ENCODE assay signal across 15 mouse cellular contexts in genomic region chr1:66252333-66252724, GRCm38 (mm10).
A peak's percentile ranks its signal among the peaks of the same experiment; 100 is the strongest.
DNase-seq lines count a peak whose midpoint lies in the region; ATAC-seq lines count a peak whose summit lies in the region.
"Had no signal": no experiment of that assay in that cellular context is flagged by ENCODE, and none has a peak within 500 bp of the region (broad histone marks: within the 10 kb centered on the region; RNA-seq: fewer than 3 reads in every experiment).

No protein-coding gene starts in this region.

- no peak for DNase-seq in kidney, postnatal 25 days
- DNase-seq in hindbrain, embryonic 14.5 days (ENCODE audit: low spot score), result no peak
- DNase-seq in layer of hippocampus, postnatal 25 days (ENCODE audit: extremely low spot score in 1 of 2, low spot score in 1 of 2), result no peak
- DNase-seq in urinary bladder, postnatal 36 days (ENCODE audit: low spot score in 2 of 2), result no peak
- DNase-seq in gastrocnemius, adult 8-10 months (ENCODE audit: low spot score in 2 of 2), result no peak
- DNase-seq: adrenal gland, adult 8-10 months; cerebellum, postnatal 14 days; heart, adult 2 months; heart, postnatal 4 days; thymus, postnatal 4 days had no signal

- no peak overlapping the region for H3K9ac ChIP-seq in kidney, embryonic 16.5 days (replicated peaks; ENCODE audit: low read length)
- H3K9ac ChIP-seq in hindbrain, embryonic 14.5 days, result no peak overlapping the region
- H3K9ac ChIP-seq in liver, embryonic 12.5 days, result no peak overlapping the region
- H3K9ac ChIP-seq in neural tube, embryonic 15.5 days (replicated peaks), result no peak overlapping the region
- H3K9ac ChIP-seq: embryonic facial prominence, embryonic 12.5 days had no signal

- H3K36me3 ChIP-seq in kidney, embryonic 16.5 days (ENCODE audit: insufficient read depth, low read length), result no peaks in the 10 kb centered on the region
- H3K36me3 ChIP-seq in hindbrain, embryonic 14.5 days (replicated peaks; ENCODE audit: control insufficient read depth, insufficient read depth), result peaks cover 11% of the 10 kb centered on the region
- no peaks in the 10 kb centered on the region for H3K36me3 ChIP-seq in liver, embryonic 12.5 days
- H3K36me3 ChIP-seq in neural tube, embryonic 15.5 days, result peaks cover 7% of the 10 kb centered on the region
- H3K36me3 ChIP-seq: embryonic facial prominence, embryonic 12.5 days had no signal

- H3K27ac ChIP-seq in kidney, embryonic 16.5 days (ENCODE audit: low read length), result peak overlapping the region; percentile 84
- H3K27ac ChIP-seq in hindbrain, embryonic 14.5 days, result peak overlapping the region; percentile 63
- no peak overlapping the region for H3K27ac ChIP-seq in liver, embryonic 12.5 days
- H3K27ac ChIP-seq in neural tube, embryonic 15.5 days (replicated peaks), result peak overlapping the region; percentile 10; the same call in 1 of the 2 replicates
- H3K27ac ChIP-seq: embryonic facial prominence, embryonic 12.5 days; heart, adult 2 months; macrophage had no signal

- peak overlapping the region; percentile 28; the same call in 1 of the 2 replicates for H3K4me2 ChIP-seq in kidney, embryonic 16.5 days (replicated peaks; ENCODE audit: low read depth, low read length)
- H3K4me2 ChIP-seq in hindbrain, embryonic 14.5 days (replicated peaks), result no peak overlapping the region
- no peak overlapping the region for H3K4me2 ChIP-seq in liver, embryonic 12.5 days
- H3K4me2 ChIP-seq in neural tube, embryonic 15.5 days, result no peak overlapping the region
- H3K4me2 ChIP-seq: embryonic facial prominence, embryonic 12.5 days had no signal

- ATAC-seq in kidney, embryonic 16.5 days (ENCODE audit: low FRiP score, low TSS enrichment), result peak; percentile 79
- no peak for ATAC-seq in hindbrain, embryonic 14.5 days (ENCODE audit: low FRiP score)
- peak; percentile 51; the same call in 1 of the 2 replicates for ATAC-seq in liver, embryonic 12.5 days
- ATAC-seq in neural tube, embryonic 15.5 days (ENCODE audit: low FRiP score), result no peak

- H3K27me3 ChIP-seq in kidney, embryonic 16.5 days (ENCODE audit: insufficient read depth, low read length), result no peaks in the 10 kb centered on the region
- H3K27me3 ChIP-seq in hindbrain, embryonic 14.5 days (ENCODE audit: control insufficient read depth, insufficient read depth, low read length), result no peaks in the 10 kb centered on the region
- no peaks in the 10 kb centered on the region for H3K27me3 ChIP-seq in liver, embryonic 12.5 days (replicated peaks)
- H3K27me3 ChIP-seq in neural tube, embryonic 15.5 days (replicated peaks), result no peaks in the 10 kb centered on the region
- H3K27me3 ChIP-seq: embryonic facial prominence, embryonic 12.5 days had no signal

- no peaks in the 10 kb centered on the region for H3K4me1 ChIP-seq in kidney, embryonic 16.5 days (ENCODE audit: insufficient read depth, low read length)
- H3K4me1 ChIP-seq in hindbrain, embryonic 14.5 days (replicated peaks; ENCODE audit: control insufficient read depth, insufficient read depth, low read length), result peaks cover 21% of the 10 kb centered on the region; the same call in 1 of the 2 replicates
- H3K4me1 ChIP-seq in liver, embryonic 12.5 days, result no peaks in the 10 kb centered on the region
- peaks cover 16% of the 10 kb centered on the region for H3K4me1 ChIP-seq in neural tube, embryonic 15.5 days
- H3K4me1 ChIP-seq: embryonic facial prominence, embryonic 12.5 days had no signal

- no peaks in the 10 kb centered on the region for H3K9me3 ChIP-seq in kidney, embryonic 16.5 days (ENCODE audit: low read length)
- no peaks in the 10 kb centered on the region for H3K9me3 ChIP-seq in hindbrain, embryonic 14.5 days (ENCODE audit: control insufficient read depth, low read length)
- no peaks in the 10 kb centered on the region for H3K9me3 ChIP-seq in liver, embryonic 12.5 days (replicated peaks)
- H3K9me3 ChIP-seq in neural tube, embryonic 15.5 days (replicated peaks), result no peaks in the 10 kb centered on the region
- H3K9me3 ChIP-seq: embryonic facial prominence, embryonic 12.5 days had no signal

- WGBS in kidney, embryonic 16.5 days, result 70% methylated on average over 8 of the region's 8 CpGs
- WGBS in hindbrain, embryonic 14.5 days, result 78% methylated on average over 8 of the region's 8 CpGs
- WGBS in liver, embryonic 12.5 days (ENCODE audit: insufficient replicate concordance), result 66% methylated on average over 8 of the region's 8 CpGs
- 58% methylated on average over 8 of the region's 8 CpGs for WGBS in neural tube, embryonic 15.5 days

- H3K4me3 ChIP-seq in kidney, embryonic 16.5 days (ENCODE audit: low read length), result no peak overlapping the region
- no peak overlapping the region for H3K4me3 ChIP-seq in hindbrain, embryonic 14.5 days (replicated peaks; ENCODE audit: low read length)
- H3K4me3 ChIP-seq in liver, embryonic 12.5 days, result no peak overlapping the region
- no peak overlapping the region for H3K4me3 ChIP-seq in neural tube, embryonic 15.5 days (replicated peaks)
- H3K4me3 ChIP-seq: embryonic facial prominence, embryonic 12.5 days; heart, adult 2 months had no signal

Comparison
In these comparisons a context has a peak if more than half of its experiments do, and no peak if none do; other contexts are left out.
1. ATAC-seq: peak in kidney, embryonic 16.5 days (single experiment) and liver, embryonic 12.5 days (single experiment); none in hindbrain, embryonic 14.5 days (single experiment) and neural tube, embryonic 15.5 days (single experiment).